Mouse (Mus musculus) ES-E14 (cell line): Measurements from ENCODE around the gene Lypd6.

Experiments
- HCFC1 ChIP-seq: IDR thresholded peaks from 2 replicates; pipeline ENCODE4 v1.6.1; 2012; ENCODE audit warnings: low read length, inconsistent platforms, borderline replicate concordance; ENCODE audit not compliant: insufficient read depth
- ZNF384 ChIP-seq: IDR thresholded peaks from 2 replicates; pipeline ENCODE4 v1.6.1; 2012; ENCODE audit warnings: low read depth, low read length, inconsistent platforms

DNA sequence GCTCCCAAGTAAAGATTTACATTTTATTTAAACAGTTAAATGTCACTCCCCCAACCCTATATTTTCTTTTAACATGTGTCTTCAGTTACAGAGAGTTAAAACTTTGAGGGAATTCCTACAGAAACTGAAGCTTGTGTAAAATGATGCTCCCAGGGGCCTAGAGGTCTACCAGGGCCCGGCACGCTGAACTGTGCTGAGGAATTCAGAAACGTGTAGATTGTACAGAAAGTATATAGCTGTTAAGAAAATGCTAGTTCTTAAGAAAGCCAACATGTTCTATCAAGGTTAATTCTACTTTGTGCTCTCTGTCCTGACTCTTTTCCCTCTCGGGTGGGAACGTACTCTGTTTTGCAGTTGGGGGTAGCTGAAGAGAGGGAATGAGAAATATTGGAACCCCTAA, 57.1 kb downstream of the Lypd6 start:
- TF ChIP-seq HCFC1 = no peak
- TF ChIP-seq ZNF384 = no peak
